Mouse (Mus musculus) heart, postnatal 0 days (tissue): ENCODE data around the gene 4933405O20Rik. TPM values are rescaled to one million over a fixed set of nuclear protein-coding genes. Genes with fewer than 3 reads are reported as not detected.

Experiments used
- ATAC-seq: fragments of 200-750 bp; cut with Nextera tagmentation; 2 replicates; pipeline ENCODE4 v1.8.0; 2017; ENCODE audit warnings: low read depth, moderate number of reproducible peaks, moderate library complexity; ENCODE audit not compliant: insufficient read depth
- DNase-seq: peaks from one replicate; pipeline ENCODE4 v3.0.0-alpha.2; 2016; ENCODE audit warnings: low spot score
- H3K27ac ChIP-seq: fragments of 300-500 bp; sonication (generic); 2 replicates; pipeline ENCODE4 v1.5.1; 2014; ENCODE audit warnings: low read depth, mild to moderate bottlenecking
- H3K27me3 ChIP-seq: fragments of 300-500 bp; sonication (generic); 2 replicates; pipeline ENCODE4 v1.6.1; 2014; ENCODE audit warnings: low read length, mixed read lengths; ENCODE audit not compliant: control insufficient read depth, insufficient read depth
- H3K36me3 ChIP-seq: fragments of 300-500 bp; sonication (generic); replicated peaks from 2 replicates; pipeline ENCODE4 v1.6.1; 2014; ENCODE audit warnings: low read length, mixed read lengths; ENCODE audit not compliant: control insufficient read depth, insufficient read depth
- H3K4me1 ChIP-seq: fragments of 300-500 bp; sonication (generic); 2 replicates; pipeline ENCODE4 v1.6.1; 2014; ENCODE audit warnings: antibody characterized with exemption; ENCODE audit not compliant: control insufficient read depth, insufficient read depth
- H3K4me2 ChIP-seq: fragments of 300-500 bp; sonication (generic); 2 replicates; pipeline ENCODE4 v1.6.1; 2014; ENCODE audit warnings: low read depth, mild to moderate bottlenecking, low read length, moderate library complexity
- H3K4me3 ChIP-seq: fragments of 300-500 bp; sonication (generic); 2 replicates; pipeline ENCODE4 v1.5.1; 2014; ENCODE audit warnings: low read depth, low read length
- H3K9ac ChIP-seq: fragments of 300-500 bp; sonication (generic); replicated peaks from 2 replicates; pipeline ENCODE4 v1.6.1; 2014; ENCODE audit warnings: low read depth, low read length, mixed read lengths
- H3K9me3 ChIP-seq: fragments of 300-500 bp; sonication (generic); replicated peaks from 2 replicates; pipeline ENCODE4 v1.6.1; 2016; ENCODE audit warnings: low read length; ENCODE audit not compliant: control insufficient read depth
- CTCF ChIP-seq: IDR thresholded peaks from 2 replicates; pipeline ENCODE4 v1.5.1; 2016; ENCODE audit warnings: antibody characterized with exemption, control low read depth, low read depth
- EP300 ChIP-seq: IDR thresholded peaks from 2 replicates; pipeline ENCODE4 v1.6.1; 2016; ENCODE audit warnings: antibody characterized with exemption, low read depth
- WGBS: fragments of 180-500 bp; shearing (Covaris S2); extraction: QIAGEN DNeasy Blood & Tissue Kit; methylation state at CpG from one replicate; pipeline ENCODE4 v1.1.7; 2014; 5-methylcytosine and 5-hydroxymethylcytosine counted together
- polyA plus RNA-seq: library from polyadenylated mRNA; unstranded; fragments of >200 nt; fragmentation: Nextera tagmentation; extraction: Ambion mirVana; gene quantifications from 2 replicates; pipeline ENCODE4 v1.2.1, GENCODE M21; 2015
- total RNA-seq: library from RNA; depleted of rRNA; stranded (reverse); fragments of >200 nt; gene quantifications from 2 replicates; pipeline ENCODE4 v1.2.3, GENCODE M21; 2014; ENCODE audit warnings: low replicate concordance; rRNA removed

The 4933405O20Rik gene
- total RNA-seq: not detected in 2 replicates
- polyA plus RNA-seq: not detected in 2 replicates

- ATAC-seq (no peak), DNase-seq (no peak)
- H3K4me2 ChIP-seq: no peak within 1 kb of the TSS
- H3K27ac ChIP-seq: no peak within 1 kb of the TSS
- no peaks in the 10 kb centered on the region for H3K4me1 ChIP-seq
- WGBS: 60% methylated on average over 3 of the region's 3 CpGs
- no peaks in the 10 kb centered on the region for H3K27me3 ChIP-seq
- no peak within 1 kb of the TSS for H3K4me3 ChIP-seq
- H3K9ac ChIP-seq: no peak within 1 kb of the TSS
- no peaks in the 10 kb centered on the region for H3K36me3 ChIP-seq
- H3K9me3 ChIP-seq: no peaks in the 10 kb centered on the region
- TF ChIP-seq CTCF: no peak
- TF ChIP-seq EP300: no peak
These were observed at the start of gene 4933405O20Rik for GRCm38 (mm10) chr7:50598890-50599289. 4933405O20Rik (plus strand) TSS chr7:50599190.

DNA sequence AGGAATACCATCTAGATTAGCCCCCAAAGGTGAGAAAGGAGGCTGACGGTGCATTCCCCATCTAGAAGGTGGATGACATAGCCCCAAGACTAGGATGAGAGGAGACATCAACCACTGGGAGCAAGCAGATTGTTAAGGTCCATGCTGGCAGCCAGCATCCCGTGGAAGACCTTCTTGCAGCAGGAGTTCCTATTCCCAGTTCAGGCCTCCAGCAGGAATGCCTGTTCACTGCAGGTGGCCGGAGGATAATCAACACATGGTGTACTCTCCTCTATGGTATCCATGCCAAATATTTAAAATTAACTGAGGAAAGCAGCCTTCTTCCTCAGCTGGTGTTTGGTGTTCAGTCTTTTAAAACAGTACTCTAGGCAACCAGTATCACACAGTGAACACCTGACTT lies 49.4 kb upstream of the 4933405O20Rik start:
- no peak overlapping the region for H3K27ac ChIP-seq
- 52% methylated on average over 3 of the region's 3 CpGs for WGBS
- no peak for ATAC-seq
- no peaks in the 10 kb centered on the region for H3K36me3 ChIP-seq
- H3K4me3 ChIP-seq: no peak overlapping the region
- TF ChIP-seq CTCF (no peak), EP300 (no peak)
- no peaks in the 10 kb centered on the region for H3K4me1 ChIP-seq
- no peak overlapping the region for H3K9ac ChIP-seq
- H3K4me2 ChIP-seq: no peak overlapping the region
- H3K9me3 ChIP-seq: no peaks in the 10 kb centered on the region
- H3K27me3 ChIP-seq: no peaks in the 10 kb centered on the region
- no peak for DNase-seq

GRCm38 (mm10) chr7:50551426-50551825 lies 47.6 kb upstream of the 4933405O20Rik start:
- Histone ChIP-seq H3K27me3 (no peaks in the 10 kb centered on the region), H3K9ac (no peak overlapping the region), H3K4me1 (no peaks in the 10 kb centered on the region), H3K4me3 (no peak overlapping the region), H3K9me3 (no peaks in the 10 kb centered on the region), H3K4me2 (no peak overlapping the region), H3K27ac (no peak overlapping the region), H3K36me3 (no peaks in the 10 kb centered on the region)
- DNase-seq (no peak), ATAC-seq (no peak)
- 71% methylated on average over 4 of the region's 4 CpGs for whole genome bisulfite sequencing
- TF ChIP-seq EP300: no peak
- TF ChIP-seq CTCF: no peak

DNA sequence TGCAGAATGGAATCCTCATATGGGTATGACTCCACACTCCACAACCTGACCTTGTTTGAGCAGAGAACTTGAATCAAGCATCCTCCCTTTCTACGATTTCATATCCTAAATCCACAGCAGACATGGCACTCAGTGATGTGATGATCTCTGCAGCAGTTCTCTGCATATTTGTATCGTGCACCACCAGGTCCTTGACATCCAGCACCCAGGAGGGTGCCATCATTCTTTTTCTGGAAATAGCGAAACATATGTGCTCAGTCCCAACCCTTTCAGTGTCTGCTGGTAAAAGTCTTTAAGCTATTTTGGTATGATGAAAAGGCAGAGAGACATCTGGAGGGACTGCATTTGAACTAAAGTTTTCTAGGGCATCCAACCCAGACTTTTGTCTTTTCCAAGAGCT lies 36.3 kb upstream of the 4933405O20Rik start:
- ATAC-seq (no peak), DNase-seq (no peak)
- no peaks in the 10 kb centered on the region for H3K27me3 ChIP-seq
- H3K36me3 ChIP-seq: no peaks in the 10 kb centered on the region
- H3K9me3 ChIP-seq: no peaks in the 10 kb centered on the region
- WGBS: 76% methylated on average over 3 of the region's 3 CpGs
- no peaks in the 10 kb centered on the region for H3K4me1 ChIP-seq
- no peak overlapping the region for H3K9ac ChIP-seq
- no peak overlapping the region for H3K4me3 ChIP-seq
- no peak overlapping the region for H3K4me2 ChIP-seq
- TF ChIP-seq EP300 (no peak), CTCF (no peak)
- H3K27ac ChIP-seq: no peak overlapping the region

- no peak overlapping the region for H3K4me3 ChIP-seq
- H3K9me3 ChIP-seq: no peaks in the 10 kb centered on the region
- no peak overlapping the region for H3K4me2 ChIP-seq
- no peak for TF ChIP-seq EP300
- no peak for TF ChIP-seq CTCF
- no peak overlapping the region for H3K9ac ChIP-seq
- H3K27ac ChIP-seq: no peak overlapping the region
- DNase-seq (no peak), ATAC-seq (no peak)
- H3K27me3 ChIP-seq: no peaks in the 10 kb centered on the region
- H3K36me3 ChIP-seq: no peaks in the 10 kb centered on the region
- no peaks in the 10 kb centered on the region for H3K4me1 ChIP-seq
- 49% methylated on average over 7 of the region's 7 CpGs for WGBS
These were observed 25.1 kb upstream of the 4933405O20Rik start for GRCm38 (mm10) chr7:50573841-50574240.

- DNase-seq (no peak), ATAC-seq (no peak)
- TF ChIP-seq EP300 (no peak), CTCF (no peak)
- Histone ChIP-seq H3K9me3 (no peaks in the 10 kb centered on the region), H3K4me1 (no peaks in the 10 kb centered on the region), H3K36me3 (no peaks in the 10 kb centered on the region), H3K9ac (no peak overlapping the region), H3K27ac (no peak overlapping the region), H3K4me3 (no peak overlapping the region), H3K4me2 (no peak overlapping the region), H3K27me3 (no peaks in the 10 kb centered on the region)
- WGBS: 28% methylated on average over 8 of the region's 8 CpGs
These were observed 10.2 kb upstream of the 4933405O20Rik start for GRCm38 (mm10) chr7:50588642-50589424.
